Mouse (Mus musculus) heart, embryonic 14.5 days (tissue): ENCODE data around the gene Vps13d. TPM values are rescaled to one million over a fixed set of nuclear protein-coding genes. Genes with fewer than 3 reads are reported as not detected.

Experiments
- ATAC-seq: fragments of 200-750 bp; cut with Nextera tagmentation; 2 replicates; pipeline ENCODE4 v1.8.0; 2017; ENCODE audit warnings: low read depth, moderate TSS enrichment; ENCODE audit not compliant: insufficient number of reproducible peaks, insufficient read depth, low FRiP score
- H3K27ac ChIP-seq, 2 experiments: fragments of 200-500 bp in 1 of 2; fragments of 300-500 bp in 1 of 2; sonication (generic) in 1 of 2; replicated peaks in 1 of 2; 2 replicates each; pipeline ENCODE4 v1.5.1; 2012 to 2014; ENCODE audit warnings: low read depth in 2 of 2, low read length in 2 of 2, control low read depth in 1 of 2, mild to moderate bottlenecking in 1 of 2, mixed read lengths in 1 of 2; ENCODE audit not compliant: control insufficient read depth in 1 of 2, insufficient read depth in 1 of 2
- H3K27me3 ChIP-seq: fragments of 300-500 bp; sonication (generic); 2 replicates; pipeline ENCODE4 v1.6.1; 2014; ENCODE audit warnings: mild to moderate bottlenecking, low read length, control low read depth; ENCODE audit not compliant: control insufficient read depth, insufficient read depth
- H3K36me3 ChIP-seq: fragments of 300-500 bp; sonication (generic); 2 replicates; pipeline ENCODE4 v1.6.1; 2014; ENCODE audit warnings: mild to moderate bottlenecking, control low read depth, low read length, mixed read lengths; ENCODE audit not compliant: control insufficient read depth, insufficient read depth
- H3K4me1 ChIP-seq, 2 experiments: fragments of 200-500 bp in 1 of 2; fragments of 300-500 bp in 1 of 2; sonication (generic) in 1 of 2; 2 replicates each; pipeline ENCODE4 v1.6.1; 2012 to 2014; ENCODE audit warnings: low read length in 2 of 2, control low read depth in 1 of 2, mixed read lengths in 1 of 2; ENCODE audit not compliant: control insufficient read depth in 2 of 2, insufficient read depth in 2 of 2
- H3K4me2 ChIP-seq: fragments of 300-500 bp; sonication (generic); 2 replicates; pipeline ENCODE4 v1.6.1; 2014; ENCODE audit warnings: mild to moderate bottlenecking, low read length
- H3K4me3 ChIP-seq, 2 experiments: fragments of 200-500 bp in 1 of 2; fragments of 300-500 bp in 1 of 2; sonication (generic) in 1 of 2; 2 replicates each; pipeline ENCODE4 v1.5.1; 2012 to 2014; ENCODE audit warnings: low read length in 2 of 2, mild to moderate bottlenecking in 2 of 2, control low read depth in 1 of 2, low read depth in 1 of 2, moderate library complexity in 1 of 2; ENCODE audit not compliant: control insufficient read depth in 1 of 2, insufficient read depth in 1 of 2
- H3K9ac ChIP-seq: fragments of 300-500 bp; sonication (generic); 2 replicates; pipeline ENCODE4 v1.6.1; 2014; ENCODE audit warnings: mild to moderate bottlenecking, low read length
- H3K9me3 ChIP-seq: fragments of 300-500 bp; sonication (generic); 2 replicates; pipeline ENCODE4 v1.6.1; 2016; ENCODE audit warnings: low read length, control low read depth; ENCODE audit not compliant: control insufficient read depth
- WGBS: fragments of 180-500 bp; shearing (Covaris S2); extraction: QIAGEN DNeasy Blood & Tissue Kit; methylation state at CpG from one replicate; pipeline ENCODE4 v1.1.7; 2014; 5-methylcytosine and 5-hydroxymethylcytosine counted together
- polyA plus RNA-seq: library from polyadenylated mRNA; unstranded; fragments of >200 nt; fragmentation: Nextera tagmentation; extraction: Ambion mirVana; gene quantifications from 2 replicates; pipeline ENCODE4 v1.2.1, GENCODE M21; 2014

The Vps13d gene
- polyA plus RNA-seq, 1 experiment from 2014 or later: 11.9 TPM

DNA sequence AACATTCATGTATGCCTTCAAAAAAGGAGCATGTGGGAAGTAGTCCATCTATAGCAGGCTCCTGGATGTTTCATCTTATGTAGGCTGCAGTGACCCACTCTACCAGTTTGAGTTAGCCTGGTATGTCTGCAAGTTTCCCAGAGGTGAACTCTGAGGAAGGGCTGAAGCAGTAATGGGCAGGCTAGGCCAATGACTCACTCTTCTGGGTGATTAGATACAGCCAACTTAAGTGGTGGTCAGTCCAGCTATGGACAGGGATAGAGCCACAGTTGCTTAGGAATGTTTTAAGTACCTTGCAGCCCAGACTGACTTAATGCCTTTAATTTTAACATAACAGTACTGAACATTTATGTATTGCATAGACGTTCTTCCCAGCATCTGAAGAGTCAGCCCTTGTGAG lies 192.1 kb downstream of the Vps13d start:
- no peaks in the 10 kb centered on the region for H3K27me3 ChIP-seq
- H3K27ac ChIP-seq: no peak overlapping the region
- no peak overlapping the region for H3K4me2 ChIP-seq
- peaks cover 20 to 30% of the 10 kb centered on the region in 2 experiments for H3K4me1 ChIP-seq
- WGBS: 57% methylated on average over 1 of the region's 1 CpGs
- H3K4me3 ChIP-seq: no peak overlapping the region
- no peak overlapping the region for H3K9ac ChIP-seq
- H3K9me3 ChIP-seq: no peaks in the 10 kb centered on the region
- H3K36me3 ChIP-seq: 0 out of 2 replicates have a peak, but pooled peaks cover 13% of the 10 kb centered on the region
- ATAC-seq: no peak

DNA sequence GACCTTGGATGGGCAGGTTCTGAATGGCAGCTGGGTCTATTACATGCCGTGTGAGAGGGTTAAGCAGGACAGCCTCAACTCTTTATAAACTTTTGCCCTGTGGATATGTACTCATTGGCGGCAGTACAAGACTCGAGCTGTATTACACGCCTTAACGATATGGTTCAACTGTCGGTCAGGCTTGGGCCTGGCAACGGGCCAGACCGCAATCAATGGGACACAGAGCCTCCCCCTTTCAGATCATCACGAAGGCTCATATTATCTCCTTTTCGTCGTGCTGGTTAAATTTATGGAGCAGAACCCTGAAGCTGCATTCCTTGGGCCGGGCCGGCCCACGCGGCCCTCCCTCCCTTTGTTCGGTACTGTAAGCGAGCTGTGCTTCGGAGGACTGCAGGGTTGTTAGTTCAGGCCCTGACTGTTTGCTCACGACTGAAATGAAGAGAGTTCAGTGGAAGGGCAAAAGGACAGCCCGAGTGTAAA lies 194.9 kb downstream of the Vps13d start:
- H3K4me1 ChIP-seq: peaks cover 19 to 36% of the 10 kb centered on the region in 2 experiments
- H3K27ac ChIP-seq: peak overlapping the region; percentile 73 to 76
- H3K27me3 ChIP-seq: no peaks in the 10 kb centered on the region
- 0 out of 2 replicates have a peak, but pooled peaks cover 11% of the 10 kb centered on the region for H3K36me3 ChIP-seq
- WGBS: 15% methylated on average over 20 of the region's 20 CpGs
- peak overlapping the region; percentile 25 for H3K4me2 ChIP-seq
- H3K4me3 ChIP-seq: no peak overlapping the region
- peak; percentile 81 for ATAC-seq
- no peak overlapping the region for H3K9ac ChIP-seq
- H3K9me3 ChIP-seq: no peaks in the 10 kb centered on the region

GRCm38 (mm10) chr4:144999572-144999880 lies 195.3 kb downstream of the Vps13d start:
- Histone ChIP-seq H3K27me3 (no peaks in the 10 kb centered on the region), H3K9ac (no peak overlapping the region), H3K4me1 (peaks cover 17 to 34% of the 10 kb centered on the region in 2 experiments), H3K27ac (peak overlapping the region; percentile 73 to 76), H3K4me3 (no peak overlapping the region), H3K4me2 (peak overlapping the region; percentile 25), H3K9me3 (no peaks in the 10 kb centered on the region), H3K36me3 (0 out of 2 replicates have a peak, but pooled peaks cover 7% of the 10 kb centered on the region)
- WGBS: 58% methylated on average over 6 of the region's 6 CpGs
- peak; percentile 24 for ATAC-seq

- Histone ChIP-seq H3K4me3 (no peak overlapping the region), H3K36me3 (0 out of 2 replicates have a peak, but pooled peaks cover 4% of the 10 kb centered on the region), H3K4me2 (no peak overlapping the region), H3K27ac (peak overlapping the region; percentile 73 to 76), H3K27me3 (no peaks in the 10 kb centered on the region), H3K4me1 (peaks cover 17 to 34% of the 10 kb centered on the region in 2 experiments), H3K9ac (no peak overlapping the region), H3K9me3 (no peaks in the 10 kb centered on the region)
- no peak for ATAC-seq
- 84% methylated on average over 2 of the region's 2 CpGs for WGBS
Measured at GRCm38 (mm10) chr4:144998808-144999571, 195.8 kb downstream of the Vps13d start.

DNA sequence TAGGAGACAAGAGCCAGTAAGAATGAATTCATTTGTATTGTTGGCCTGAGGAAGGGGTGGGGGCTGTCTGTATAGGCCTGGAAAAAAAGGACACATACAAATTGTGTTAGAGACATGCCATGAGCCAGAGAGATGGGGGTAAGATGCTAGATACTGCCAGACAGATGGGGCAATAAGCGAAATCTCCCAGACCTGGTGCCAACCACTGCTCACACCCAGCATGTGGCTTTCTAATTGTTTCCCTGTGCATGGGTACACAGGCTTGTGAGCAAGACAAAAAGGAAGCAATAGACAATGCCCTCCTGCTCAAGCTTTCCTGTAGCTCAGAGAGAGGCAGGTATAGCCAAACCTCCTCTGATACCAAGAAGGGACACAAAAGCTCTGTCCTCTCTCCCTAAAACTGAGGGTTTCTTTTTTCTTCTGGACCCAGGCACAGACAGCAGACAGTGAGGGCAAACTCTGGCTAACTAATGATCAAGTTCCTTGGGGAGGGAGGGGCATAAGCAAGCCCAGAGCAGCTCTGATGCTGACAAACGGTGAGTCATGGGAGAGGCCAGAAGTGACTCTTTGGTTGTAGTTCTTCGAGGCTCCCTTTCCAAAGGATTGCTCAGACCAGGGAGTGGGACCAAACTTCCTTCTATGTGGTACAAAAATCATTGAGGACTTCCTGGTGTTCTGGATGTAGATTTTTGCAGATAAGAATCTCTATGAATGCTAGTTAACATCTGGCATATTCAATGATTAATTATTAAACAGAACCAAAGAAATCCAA lies 196.7 kb downstream of the Vps13d start:
- no peak for ATAC-seq
- peaks cover 19 to 39% of the 10 kb centered on the region in 2 experiments for H3K4me1 ChIP-seq
- H3K9me3 ChIP-seq: no peaks in the 10 kb centered on the region
- no peak overlapping the region for H3K4me2 ChIP-seq
- no peaks in the 10 kb centered on the region for H3K27me3 ChIP-seq
- 0 out of 2 replicates have a peak, but pooled peaks cover 3% of the 10 kb centered on the region for H3K36me3 ChIP-seq
- no peak overlapping the region for H3K27ac ChIP-seq
- WGBS: 63% methylated on average over 3 of the region's 3 CpGs
- H3K4me3 ChIP-seq: no peak overlapping the region
- no peak overlapping the region for H3K9ac ChIP-seq

GRCm38 (mm10) chr4:144996996-144997820 lies 197.6 kb downstream of the Vps13d start:
- ATAC-seq: no peak
- peaks cover 19 to 39% of the 10 kb centered on the region in 2 experiments for H3K4me1 ChIP-seq
- WGBS: 82% methylated on average over 6 of the region's 6 CpGs

DNA sequence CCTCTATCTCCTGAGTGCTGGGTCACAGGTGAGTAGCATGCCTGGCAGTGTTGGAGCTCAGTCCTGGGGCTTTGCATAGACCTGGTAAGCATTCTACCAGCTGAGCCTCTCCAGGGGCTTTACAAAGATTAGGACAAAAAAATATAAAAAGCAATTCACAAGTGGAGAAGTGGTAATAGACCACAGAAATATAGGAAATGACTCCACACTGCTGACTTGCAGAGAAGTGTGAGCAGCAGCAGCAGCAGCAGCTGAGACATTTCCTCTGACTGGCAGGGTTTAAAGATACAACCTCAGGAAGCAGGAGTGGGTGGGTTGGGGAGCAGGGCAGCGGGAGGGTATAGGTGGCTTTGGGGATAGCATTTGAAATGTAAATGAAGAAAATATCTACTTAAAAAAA lies 199.0 kb downstream of the Vps13d start:
- H3K4me2 ChIP-seq: no peak overlapping the region
- H3K4me1 ChIP-seq: peaks cover 19 to 39% of the 10 kb centered on the region in 2 experiments
- H3K4me3 ChIP-seq: no peak overlapping the region
- no peak for ATAC-seq
- 47% methylated on average over 1 of the region's 1 CpGs for WGBS
- no peaks in the 10 kb centered on the region for H3K9me3 ChIP-seq
- H3K27me3 ChIP-seq: no peaks in the 10 kb centered on the region
- 0 out of 2 replicates have a peak, but pooled peaks cover 3% of the 10 kb centered on the region for H3K36me3 ChIP-seq
- H3K27ac ChIP-seq: peak overlapping the region in 1 of 2 experiments; percentile 41; a peak in 1 of 4 replicates
- H3K9ac ChIP-seq: no peak overlapping the region; the same call in 1 of the 2 replicates

More at GRCm38 (mm10) chr4:144996996-144997820, 197.6 kb downstream of the Vps13d start:
- no peaks in the 10 kb centered on the region for H3K9me3 ChIP-seq
- no peak overlapping the region for H3K4me3 ChIP-seq
- H3K27me3 ChIP-seq: no peaks in the 10 kb centered on the region
- 0 out of 2 replicates have a peak, but pooled peaks cover 3% of the 10 kb centered on the region for H3K36me3 ChIP-seq
- no peak overlapping the region for H3K27ac ChIP-seq
- H3K9ac ChIP-seq: no peak overlapping the region
- H3K4me2 ChIP-seq: no peak overlapping the region
